Mouse (Mus musculus) cerebellum, adult 2 months (tissue): ENCODE results near the gene Dhdds.
A peak's percentile ranks its signal among the peaks of the same experiment; 100 is the strongest.

Experiments used
- CTCF ChIP-seq: fragments of 200-500 bp; IDR thresholded peaks from 2 replicates; pipeline ENCODE4 v1.5.1; 2011; ENCODE audit warnings: low read depth, mild to moderate bottlenecking, control low read depth, low read length, moderate library complexity, borderline replicate concordance; ENCODE audit not compliant: insufficient read depth
- POLR2A ChIP-seq: fragments of 200-500 bp; IDR thresholded peaks from 2 replicates; pipeline ENCODE4 v1.6.1; 2011; ENCODE audit warnings: low read length, control low read depth, borderline replicate concordance; ENCODE audit not compliant: insufficient read depth

- TF ChIP-seq CTCF (peak; percentile 26; the same call in 1 of the 2 replicates), POLR2A (no peak)
Observed at GRCm38 (mm10) chr4:134012858-134013528, 12.3 kb upstream of the Dhdds start.
